Mouse (Mus musculus): Measurements from ENCODE around the gene Gss.
"Not testable (repeated sequence)": the region's sequence is repeated elsewhere in the genome, so short reads cannot be mapped to it uniquely, and the experiment has no call there.

The Gss gene

GRCm38 (mm10) chr2:155619817-155620216 is 27.2 kb upstream of the Gss start:
- DNase-seq (ENCODE audit: low read depth, low spot score), result peak; percentile 69

DNA sequence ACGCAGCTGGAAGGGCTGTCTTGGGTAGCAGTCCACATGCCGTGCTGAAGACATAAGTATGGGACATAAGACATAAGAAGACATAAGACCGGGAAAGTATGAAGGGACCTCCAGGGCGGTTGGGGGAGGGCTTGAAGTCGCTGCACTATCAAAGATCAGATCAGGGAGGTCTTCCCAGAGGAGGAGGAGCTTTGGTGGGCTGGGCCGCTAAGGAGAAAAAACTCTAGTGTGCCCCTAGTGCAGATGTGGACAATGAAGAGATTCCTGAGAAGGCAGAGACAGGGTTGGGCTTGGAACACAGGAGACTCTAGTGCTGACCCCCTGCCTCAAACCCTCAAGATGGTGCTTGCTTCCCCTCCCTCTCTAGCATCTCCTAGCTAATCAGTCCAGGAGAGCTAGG is 24.4 kb upstream of the Gss start:
- DNase-seq (ENCODE audit: low read depth, low spot score), result no peak

DNA sequence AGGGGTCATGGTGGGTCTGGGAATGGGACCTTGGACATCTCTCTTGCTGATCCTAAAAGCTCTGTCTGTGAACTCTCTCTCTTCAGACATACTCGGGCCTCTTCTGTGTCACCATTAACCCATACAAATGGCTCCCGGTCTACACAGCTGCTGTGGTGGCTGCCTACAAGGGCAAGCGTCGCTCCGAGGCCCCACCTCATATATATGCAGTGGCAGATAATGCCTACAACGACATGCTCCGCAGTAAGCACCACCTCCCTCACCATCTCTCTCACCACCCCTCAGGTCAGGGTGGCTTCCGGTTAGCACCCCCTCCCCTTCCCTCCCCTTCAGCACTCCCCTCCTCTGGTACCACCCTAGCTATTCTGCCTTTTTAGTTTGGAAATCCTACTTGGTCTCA is 21.3 kb upstream of the Gss start:
- no peak for DNase-seq (ENCODE audit: low read depth, low spot score)

DNA sequence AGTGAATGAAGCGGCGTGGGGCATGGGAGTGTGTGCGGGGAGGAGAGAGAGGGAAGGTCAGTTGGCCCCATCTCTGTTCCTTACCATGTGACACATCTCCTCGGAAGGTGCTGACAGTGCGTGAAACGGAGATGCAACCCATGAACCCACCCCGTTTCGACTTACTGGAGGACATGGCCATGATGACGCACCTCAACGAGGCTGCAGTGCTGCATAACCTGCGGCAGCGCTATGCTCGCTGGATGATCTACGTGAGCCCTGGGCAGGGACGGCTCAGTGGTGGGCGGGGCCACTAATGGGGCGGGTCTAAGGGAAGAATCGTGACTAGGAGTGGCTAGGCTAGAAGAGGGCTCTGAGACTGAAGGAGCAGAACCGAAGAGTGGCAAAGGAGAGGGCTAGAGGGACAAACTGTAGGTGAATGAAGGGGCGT is 20.7 kb upstream of the Gss start:
- DNase-seq (ENCODE audit: low read depth, low spot score), result peak; percentile 88

DNA sequence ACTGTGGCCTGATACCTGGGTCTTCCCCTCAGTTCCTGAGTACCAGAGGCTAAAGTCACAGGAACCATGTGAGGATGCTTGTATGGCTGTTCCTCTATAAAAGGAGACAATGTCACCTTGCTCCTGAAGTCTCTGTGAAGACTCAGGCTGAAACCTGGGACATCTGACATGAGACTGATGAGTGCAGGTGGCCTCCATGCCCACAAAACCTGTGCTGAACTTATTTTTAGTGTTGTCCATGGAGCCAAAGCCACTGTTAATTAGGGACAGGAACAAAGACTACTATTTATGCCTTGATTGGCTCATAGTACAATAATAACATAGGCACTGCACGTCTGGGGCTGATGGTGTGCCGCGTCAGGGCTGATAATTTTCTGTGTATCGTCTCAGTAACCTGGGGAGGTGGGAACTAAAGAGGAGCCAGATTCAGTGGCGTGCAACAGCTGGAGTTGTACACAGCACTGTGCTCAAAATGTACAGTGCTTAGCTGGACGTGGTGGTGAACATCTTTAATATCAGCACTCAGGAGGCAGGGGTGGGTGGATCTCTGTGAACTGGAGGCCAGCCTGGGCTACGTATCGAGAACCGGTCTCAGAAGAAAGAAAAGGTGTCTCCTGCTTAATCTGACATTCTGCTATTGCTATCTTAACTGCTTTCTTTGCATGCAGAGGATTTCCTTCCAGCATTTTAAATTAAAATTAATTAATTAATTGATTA is 19.4 kb upstream of the Gss start:
- no peak for DNase-seq (ENCODE audit: low read depth, low spot score)

GRCm38 (mm10) chr2:155610978-155611377 is 18.4 kb upstream of the Gss start, which contains the start of gene Myh7b:
TSS of gene Myh7b (plus strand) at chr2:155611212.
- no peak for DNase-seq (ENCODE audit: low read depth, low spot score)

DNA sequence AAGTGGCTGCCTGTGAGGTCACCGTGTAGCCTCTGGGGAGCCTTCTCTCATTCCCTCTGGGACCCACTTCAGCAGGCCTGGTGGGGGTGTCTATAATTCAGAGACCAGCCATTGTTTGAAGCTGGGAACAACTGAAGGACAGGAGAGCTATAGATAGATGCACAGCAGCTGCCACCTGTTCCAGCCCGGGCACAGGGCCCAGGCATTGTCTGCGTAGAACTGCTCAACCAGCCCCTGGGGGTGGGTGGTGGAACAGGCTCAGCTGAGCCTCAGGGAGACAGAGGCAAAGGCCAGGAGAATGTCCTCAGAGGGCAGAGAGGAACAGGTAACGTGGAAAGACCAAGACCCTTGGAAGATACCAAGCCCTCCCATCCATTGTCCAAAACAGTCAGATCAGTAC is 13.8 kb upstream of the Gss start:
- no peak for DNase-seq (ENCODE audit: low read depth, low spot score)

- DNase-seq (ENCODE audit: low read depth, low spot score), result not testable (repeated sequence)
Measured at GRCm38 (mm10) chr2:155605236-155605589, 12.6 kb upstream of the Gss start.

DNA sequence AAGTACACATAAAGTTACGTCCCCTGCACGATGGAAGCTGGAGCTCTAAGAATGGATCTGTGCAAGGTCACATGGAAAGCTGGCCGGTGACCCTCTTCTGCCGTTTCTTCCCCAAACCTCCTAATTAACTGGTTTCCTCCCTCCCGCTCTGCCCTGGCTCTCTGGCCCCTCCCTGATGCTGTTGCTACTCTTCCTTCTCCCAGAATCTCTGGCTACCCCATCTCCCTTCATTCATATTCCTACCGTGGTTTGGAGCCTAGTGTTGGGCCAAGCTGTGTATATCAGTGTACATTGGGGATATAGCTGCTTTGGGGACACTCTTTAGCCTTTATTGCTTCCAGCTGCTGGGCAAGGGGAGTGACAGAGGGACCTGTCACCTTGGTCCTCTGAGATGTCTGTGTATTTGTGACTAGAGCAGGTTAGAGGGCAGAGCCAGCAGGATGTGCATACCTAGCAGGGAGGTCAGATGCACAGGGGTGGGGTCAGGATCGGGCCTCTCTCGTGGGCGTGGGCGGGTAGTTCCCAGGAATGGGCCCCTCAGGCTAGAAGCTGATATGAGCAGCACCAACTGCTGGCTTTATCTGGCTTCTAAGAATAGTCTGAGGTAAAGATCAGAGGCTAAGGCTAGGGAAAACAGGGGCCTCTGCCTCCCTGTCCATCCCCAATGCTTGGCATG is 12.1 kb upstream of the Gss start:
- no peak for DNase-seq (ENCODE audit: low read depth, low spot score)

GRCm38 (mm10) chr2:155603707-155604106 is 11.1 kb upstream of the Gss start:
- DNase-seq (ENCODE audit: low read depth, low spot score), result no peak

- DNase-seq (ENCODE audit: low read depth, low spot score), result no peak
Measured at GRCm38 (mm10) chr2:155595516-155595915, 2.9 kb upstream of the Gss start.

- DNase-seq (ENCODE audit: low read depth, low spot score), result no peak
Measured at GRCm38 (mm10) chr2:155592854-155593283, 259 bp upstream of the Gss start.

- peak; percentile 44 for DNase-seq (ENCODE audit: low read depth, low spot score)
Measured at GRCm38 (mm10) chr2:155591676-155592075, 934 bp downstream of the Gss start.

DNA sequence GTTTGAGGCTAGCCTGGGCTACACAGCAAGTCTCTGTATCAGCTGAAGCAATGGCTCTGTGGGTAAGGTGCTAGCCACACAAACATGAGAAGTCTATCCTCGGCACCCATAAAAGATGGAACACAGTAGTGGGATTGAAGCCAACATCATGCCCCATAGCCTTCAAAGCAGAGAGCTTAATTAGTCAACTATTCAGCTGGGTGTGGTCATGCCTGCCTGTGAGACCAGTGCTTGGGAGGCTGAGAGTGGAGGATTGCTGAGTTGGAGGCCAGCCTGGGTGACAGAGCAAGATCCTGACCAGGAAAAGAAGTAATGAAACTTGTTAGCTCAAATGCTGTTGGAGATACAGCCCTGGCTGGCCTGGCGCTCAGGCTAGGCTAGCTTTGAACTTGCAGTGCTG is 1.7 kb downstream of the Gss start:
- no peak for DNase-seq (ENCODE audit: low read depth, low spot score)

- DNase-seq (ENCODE audit: low read depth, low spot score), result no peak
Measured at GRCm38 (mm10) chr2:155589521-155589920, 3.1 kb downstream of the Gss start.

- DNase-seq (ENCODE audit: low read depth, low spot score), result no peak
Measured at GRCm38 (mm10) chr2:155588136-155588535, 4.5 kb downstream of the Gss start.

GRCm38 (mm10) chr2:155585486-155585885 is 7.1 kb downstream of the Gss start:
- no peak for DNase-seq (ENCODE audit: low read depth, low spot score)

DNA sequence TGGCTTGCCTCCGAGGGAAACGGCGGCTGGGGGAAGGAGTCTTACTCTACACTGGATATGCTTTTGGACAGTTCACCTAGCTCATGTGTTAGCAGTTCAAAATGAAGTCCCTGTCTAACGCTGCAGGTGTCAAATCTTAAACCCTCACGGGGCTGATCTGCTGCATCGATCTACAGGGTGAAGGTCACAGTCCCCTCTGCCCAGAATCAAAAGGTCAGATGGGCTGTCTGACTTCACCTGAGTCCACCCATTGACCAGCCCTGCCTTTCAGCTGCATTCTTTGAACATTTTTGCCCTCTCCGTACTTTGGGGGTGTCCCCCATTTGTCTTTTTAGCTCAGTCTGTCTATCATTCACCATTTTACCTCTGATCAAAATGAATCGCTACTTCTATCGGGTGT is 7.5 kb downstream of the Gss start:
- no peak for DNase-seq (ENCODE audit: low read depth, low spot score)

- peak; percentile 37 for DNase-seq (ENCODE audit: low read depth, low spot score)
Measured at GRCm38 (mm10) chr2:155583927-155584530, 8.6 kb downstream of the Gss start.

DNA sequence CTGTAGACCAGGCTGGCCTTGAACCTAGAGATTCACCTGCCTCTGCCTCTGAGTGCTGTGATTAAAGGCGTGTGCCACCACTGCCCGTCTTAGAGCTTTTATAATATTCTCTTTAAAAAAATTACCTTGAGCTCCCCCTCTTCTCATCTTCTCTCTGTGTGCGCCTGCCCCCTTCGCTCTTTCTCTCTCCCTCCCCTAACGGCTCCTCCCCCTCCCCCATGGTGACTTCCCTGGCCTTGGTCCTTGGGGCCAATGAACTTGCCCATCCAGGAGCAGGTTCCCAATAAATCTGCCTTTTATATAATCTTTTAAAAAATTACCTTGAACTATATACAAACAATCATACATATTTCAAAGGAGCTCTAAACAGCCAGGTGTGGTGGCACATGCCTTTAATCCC is 9.6 kb downstream of the Gss start:
- no peak for DNase-seq (ENCODE audit: low read depth, low spot score)

DNA sequence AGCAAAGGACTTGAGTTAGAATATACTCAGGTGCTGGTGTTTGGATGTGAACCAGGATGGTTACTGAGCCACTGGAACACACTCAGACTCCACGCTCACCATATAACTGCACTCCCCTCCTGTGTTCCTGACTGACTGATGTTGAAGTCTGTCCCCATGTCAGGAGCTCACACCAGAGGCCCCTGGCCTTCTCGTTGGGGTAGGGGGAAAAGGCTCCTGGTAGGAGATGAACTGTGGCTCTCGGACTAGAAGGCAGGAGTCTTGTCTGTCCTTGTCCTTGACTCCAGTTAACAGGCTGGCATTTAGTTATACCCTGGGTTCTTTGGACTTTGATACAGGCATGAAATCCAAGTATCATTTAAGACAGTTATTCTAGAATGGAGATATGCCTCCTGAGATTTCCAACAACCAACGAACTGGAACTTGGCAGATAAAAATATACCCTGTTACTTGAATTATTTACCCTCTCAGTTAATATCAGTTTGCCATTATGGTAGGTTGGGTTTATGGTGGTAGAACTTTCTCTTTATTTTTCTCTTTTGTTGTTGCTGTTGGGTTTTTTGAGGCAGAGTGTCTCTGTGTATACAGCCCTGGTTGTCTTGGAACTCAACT is 10.1 kb downstream of the Gss start:
- DNase-seq (ENCODE audit: low read depth, low spot score), result no peak

GRCm38 (mm10) chr2:155580331-155580730 is 12.3 kb downstream of the Gss start:
- no peak for DNase-seq (ENCODE audit: low read depth, low spot score)
